Mouse (Mus musculus): ENCODE measurements around the gene Hesx1.

Gene Hesx1

GRCm38 (mm10) chr14:27017936-27018335, 23.7 kb downstream of the Hesx1 start:
- no peak for DNase-seq

- DNase-seq = no peak
Observed at GRCm38 (mm10) chr14:27019850-27020249, 25.6 kb downstream of the Hesx1 start.

DNA sequence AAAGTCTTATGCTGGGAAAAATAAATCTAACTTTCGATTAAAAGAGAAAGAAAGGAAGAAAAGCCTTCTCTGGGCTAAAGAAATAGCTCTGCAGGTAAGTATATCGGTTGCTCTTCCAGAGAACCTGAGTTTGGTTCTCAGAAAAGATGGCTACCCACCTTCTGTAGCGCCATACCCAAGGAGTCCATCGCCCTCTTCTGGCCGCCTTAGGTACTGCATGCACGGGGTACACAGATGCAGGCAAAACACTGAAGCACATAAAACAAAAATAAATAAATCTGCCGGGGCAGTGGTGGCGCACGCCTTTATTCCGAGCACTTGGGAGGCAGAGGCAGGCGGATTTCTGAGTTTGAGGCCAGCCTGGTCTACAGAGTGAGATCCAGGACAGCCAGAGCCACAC, 28.7 kb downstream of the Hesx1 start:
- DNase-seq = peak; percentile 12 to 23

GRCm38 (mm10) chr14:27024664-27025063, 30.4 kb downstream of the Hesx1 start:
- no peak for DNase-seq

DNA sequence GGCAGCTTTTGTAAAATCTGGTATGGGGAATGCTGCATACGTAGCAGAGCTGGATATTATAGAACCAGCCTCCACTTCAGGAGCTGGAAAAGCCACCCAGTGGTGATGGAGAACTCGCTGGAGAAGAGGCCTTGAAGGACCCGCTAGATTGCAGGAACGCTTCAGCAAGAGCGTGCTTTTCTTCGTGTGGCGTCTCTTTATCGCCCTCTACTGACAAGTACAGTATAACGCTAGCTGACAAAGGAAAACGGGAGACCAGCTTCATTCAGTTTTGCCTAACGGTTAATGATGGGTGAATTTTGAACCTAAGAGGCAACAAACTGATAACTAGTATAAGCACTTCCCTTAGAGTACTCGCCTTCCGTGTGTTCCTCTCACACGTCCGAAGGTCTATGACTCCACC, 35.6 kb downstream of the Hesx1 start:
- DNase-seq = peak; percentile 51 to 56

DNA sequence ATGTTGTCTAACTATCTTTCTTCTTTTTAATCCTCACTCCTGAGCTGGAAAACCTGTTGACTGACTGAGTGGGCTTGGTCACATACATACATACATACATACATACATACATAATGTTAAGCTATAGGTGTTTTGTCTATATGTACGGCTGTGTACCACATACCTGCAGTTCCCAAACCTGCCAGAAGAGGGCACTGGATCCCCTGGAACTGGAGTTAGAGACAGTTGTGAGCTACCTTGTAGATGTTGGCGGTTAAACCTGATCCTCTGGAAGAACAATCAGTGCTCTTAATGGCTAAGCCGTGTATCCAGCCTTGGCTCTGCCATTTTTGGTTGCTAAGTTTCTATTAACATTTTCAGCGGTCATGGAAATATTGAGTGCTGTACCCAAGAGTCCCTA, 36.9 kb downstream of the Hesx1 start:
- peak; percentile 16 to 24 for DNase-seq

DNA sequence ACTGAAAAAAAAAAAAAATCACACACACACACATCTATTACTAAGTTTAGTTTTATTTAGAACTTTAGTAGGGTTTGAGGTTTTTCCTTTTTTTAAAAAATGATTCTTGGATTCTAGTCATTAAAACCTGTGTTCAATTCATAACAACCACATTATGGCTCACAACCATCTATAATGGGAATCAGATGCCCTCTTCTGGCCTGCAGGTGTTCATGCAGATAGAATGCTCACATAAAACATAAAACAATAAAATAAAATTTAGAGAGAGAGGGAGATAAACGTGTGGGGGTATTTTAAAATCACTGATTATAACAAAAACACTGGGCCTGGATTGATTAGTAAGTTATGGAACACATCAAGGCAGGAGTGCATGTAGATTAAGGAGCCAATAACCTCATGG, 43.3 kb downstream of the Hesx1 start:
- DNase-seq = no peak

GRCm38 (mm10) chr14:27038783-27039182, 44.6 kb downstream of the Hesx1 start, which contains the start of gene Il17rd:
Gene Il17rd (plus strand): TSS chr14:27038941.
- peak; percentile 72 to 74 for DNase-seq

DNA sequence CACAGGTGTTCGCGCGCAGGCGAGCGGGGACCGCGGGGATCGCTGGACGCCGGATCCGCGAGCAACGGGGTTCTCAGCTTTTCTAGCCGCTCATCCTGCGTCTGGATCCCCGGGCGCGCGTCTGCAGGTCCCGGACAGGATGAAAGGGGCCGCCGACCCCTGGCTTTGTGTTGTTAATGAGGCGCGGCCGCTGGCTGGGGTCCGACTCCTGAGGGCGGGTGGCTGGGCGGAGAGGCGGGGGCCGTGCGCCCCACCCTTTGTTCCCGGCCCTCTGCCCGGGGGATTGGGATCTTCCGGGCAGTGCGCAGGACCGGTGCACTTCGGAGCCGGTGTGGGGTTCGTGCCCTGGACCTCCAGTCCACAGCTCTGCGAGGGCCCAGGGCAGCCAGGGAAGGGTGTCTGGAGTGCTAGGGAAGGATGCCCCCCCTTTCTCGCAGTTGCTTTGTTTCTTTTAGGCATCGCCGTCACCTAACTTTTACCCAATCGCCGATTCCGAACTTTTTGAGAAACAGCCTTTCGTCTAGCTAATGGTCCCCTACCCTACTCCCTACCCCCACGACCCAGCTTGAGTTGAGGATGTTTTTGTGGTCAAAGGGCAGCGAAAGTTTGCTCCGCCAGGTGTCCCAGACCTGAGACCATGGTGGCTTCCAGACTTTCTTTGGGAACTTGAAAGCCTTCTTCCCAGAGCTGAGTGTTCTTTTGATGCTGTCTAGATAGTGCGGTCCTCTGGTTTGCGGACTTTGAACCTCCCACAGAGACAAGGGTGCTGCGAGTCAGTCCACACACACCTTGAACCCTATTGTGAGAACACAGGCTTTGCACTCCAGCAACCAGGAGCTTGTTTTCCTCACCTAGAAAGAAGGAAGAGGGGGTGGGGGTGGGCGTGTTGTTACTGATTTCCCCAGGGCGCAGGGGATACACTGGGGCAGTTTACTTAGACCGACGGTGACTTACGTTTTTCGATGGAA, 45.3 kb downstream of the Hesx1 start:
- peak in 1 of 2 experiments; percentile 4 for DNase-seq

DNA sequence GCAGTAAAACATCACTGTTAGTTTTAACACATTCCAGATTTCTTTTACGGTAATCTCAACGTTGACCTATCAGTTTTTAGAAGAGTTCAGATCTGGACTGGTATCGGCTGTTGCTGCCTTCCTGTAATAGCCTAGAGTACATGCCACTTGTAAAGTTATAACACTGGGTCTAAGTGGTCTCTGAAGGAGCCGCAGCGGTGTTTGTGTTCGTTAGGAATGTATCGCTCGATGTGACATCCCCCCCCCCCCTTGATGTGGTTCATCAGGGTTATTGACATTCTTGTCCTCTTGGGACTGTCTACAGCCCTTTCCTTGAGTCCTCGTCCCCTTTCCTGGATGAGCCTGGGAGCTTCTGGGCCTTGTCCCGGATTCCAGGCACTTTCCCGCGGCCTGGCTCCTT, 46.2 kb downstream of the Hesx1 start:
- DNase-seq = no peak

GRCm38 (mm10) chr14:27042280-27042983, 48.2 kb downstream of the Hesx1 start:
- DNase-seq = no peak

GRCm38 (mm10) chr14:27043416-27043815, 49.2 kb downstream of the Hesx1 start:
- no peak for DNase-seq

DNA sequence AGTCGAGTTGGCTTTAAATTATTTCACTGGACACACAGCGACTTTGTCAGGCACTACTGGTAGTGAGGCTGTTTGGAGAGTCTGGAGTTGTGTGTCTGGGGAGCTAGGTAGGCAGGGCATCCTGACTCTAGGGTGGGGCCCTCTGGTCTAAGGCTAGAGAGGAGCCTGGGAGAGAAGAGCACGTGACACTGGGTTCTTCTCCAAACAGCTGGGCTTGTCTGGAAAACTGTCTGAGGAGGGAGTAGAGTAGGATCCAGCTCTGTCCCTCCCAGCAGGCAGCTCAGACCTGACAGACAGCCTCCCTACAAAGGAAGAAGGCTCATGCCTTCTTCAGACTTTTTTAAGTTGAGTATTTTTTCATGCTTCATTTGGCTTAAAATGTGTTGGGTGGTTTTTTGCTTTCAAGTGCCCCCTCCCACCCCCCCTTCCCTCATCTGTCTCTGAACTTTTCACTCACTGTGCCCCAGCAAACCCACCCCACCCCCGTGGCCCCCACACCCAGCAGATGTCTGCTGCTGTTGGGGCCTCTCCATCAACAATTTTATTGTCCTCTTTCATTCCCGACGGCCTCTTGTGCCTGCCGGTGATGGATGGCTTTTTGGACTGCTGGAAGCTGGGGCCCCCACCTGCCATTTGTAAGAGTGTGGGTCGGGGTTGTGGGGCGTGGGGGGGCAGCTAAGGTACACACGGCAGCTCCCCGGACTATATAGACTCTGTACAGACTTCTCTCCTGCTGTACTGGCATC, 50.2 kb downstream of the Hesx1 start:
- no peak for DNase-seq

DNA sequence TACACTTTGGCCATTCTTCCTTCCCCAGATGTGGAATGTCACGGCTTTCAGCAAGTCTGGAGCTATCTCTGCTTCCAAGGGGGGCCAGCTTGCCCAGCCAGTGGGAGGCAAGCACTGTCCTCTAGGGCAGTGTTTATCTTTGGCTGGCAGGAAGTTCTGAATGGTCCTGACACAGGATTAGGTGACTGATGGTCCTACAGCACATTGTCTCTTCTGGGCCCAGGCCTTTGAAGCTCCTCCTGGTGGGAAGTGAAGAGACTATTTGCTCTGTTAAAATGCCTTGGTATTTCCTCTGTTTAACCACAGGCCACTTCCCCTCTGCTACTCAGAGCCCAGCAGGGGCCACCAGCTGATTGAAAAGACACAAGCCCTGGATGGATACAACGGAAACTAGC, 50.7 kb downstream of the Hesx1 start:
- DNase-seq = no peak

DNA sequence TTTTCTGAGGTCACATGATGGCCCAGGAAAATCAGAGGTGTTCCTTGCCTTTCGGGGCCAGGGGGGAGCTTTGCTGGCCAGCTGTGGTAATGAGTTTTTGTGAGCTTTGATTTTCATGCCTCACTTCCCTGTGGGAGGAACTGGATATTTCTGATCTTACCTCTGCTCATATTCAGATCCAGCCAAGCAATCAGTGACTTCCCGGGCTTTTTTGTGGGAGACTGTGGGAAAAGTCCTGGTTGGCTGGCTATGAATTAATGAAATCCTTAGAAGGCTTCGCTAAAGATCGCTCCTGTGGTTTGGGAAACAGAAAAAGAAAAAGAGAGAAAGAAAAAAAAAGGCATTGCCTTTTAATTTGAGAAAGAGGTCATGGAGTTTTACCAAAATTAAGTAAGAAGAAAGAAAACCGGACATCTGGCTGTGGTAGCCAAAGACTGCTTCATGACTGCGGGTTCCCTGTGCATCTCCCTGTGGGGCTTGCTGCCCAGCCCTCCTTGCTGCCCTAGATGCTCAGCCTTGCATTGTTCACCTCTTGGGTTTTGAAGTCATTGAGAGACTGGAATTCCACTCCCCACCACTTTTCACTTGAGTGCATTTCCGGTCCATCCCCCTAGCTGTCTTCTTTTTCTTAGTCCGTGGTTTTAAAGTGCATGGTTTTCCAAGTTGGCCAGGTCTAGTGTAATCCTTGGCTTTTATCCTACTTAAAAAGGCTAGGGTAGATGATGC, 54.2 kb downstream of the Hesx1 start:
- no peak for DNase-seq

- DNase-seq = no peak
Observed at GRCm38 (mm10) chr14:27050043-27050442, 55.8 kb downstream of the Hesx1 start.

DNA sequence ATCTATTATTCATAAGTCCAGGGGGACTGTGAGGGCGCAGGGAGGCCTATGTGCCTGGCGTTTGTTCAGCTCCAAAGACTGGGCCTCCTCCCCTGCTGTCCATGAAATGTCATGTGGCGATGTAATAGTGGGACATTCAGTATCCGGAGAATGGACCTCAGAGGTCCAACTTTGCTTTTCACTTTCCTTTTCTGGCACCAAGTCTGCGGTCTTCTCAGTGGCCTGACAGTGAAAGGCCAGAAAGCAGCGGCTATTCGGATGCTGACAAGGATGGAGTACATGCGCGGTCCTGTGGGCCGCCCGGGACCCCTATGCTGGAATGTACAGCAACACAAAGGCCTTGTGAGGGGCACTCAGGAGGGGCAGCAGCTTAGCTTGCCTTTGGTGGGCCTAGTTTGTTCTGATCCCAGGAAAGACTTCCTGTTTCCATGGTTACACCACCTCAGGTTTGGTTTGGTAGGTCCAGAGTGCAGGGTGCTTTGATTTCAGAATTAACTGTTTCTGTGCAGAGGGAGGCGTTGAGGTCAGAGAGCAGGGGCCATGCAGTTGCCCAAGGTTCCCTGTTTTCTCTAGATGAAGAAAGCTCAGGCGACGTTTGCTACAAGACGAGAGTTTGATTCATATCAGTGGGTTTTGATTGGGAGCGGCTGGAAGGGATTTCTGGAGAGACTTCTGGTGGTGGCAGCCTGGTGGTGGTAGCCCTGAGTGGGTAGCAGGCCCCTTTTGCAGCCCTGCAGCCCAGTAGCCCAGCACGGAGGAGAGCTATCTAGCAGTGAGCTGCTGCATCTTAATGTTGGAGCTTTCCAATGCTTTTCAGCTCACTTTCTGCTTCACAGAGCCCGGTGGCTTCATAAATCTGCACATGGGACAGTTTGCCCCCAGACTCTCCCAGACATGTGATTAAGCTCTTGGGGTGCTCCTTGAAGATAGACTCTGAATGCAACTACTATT, 56.6 kb downstream of the Hesx1 start:
- no peak for DNase-seq

DNA sequence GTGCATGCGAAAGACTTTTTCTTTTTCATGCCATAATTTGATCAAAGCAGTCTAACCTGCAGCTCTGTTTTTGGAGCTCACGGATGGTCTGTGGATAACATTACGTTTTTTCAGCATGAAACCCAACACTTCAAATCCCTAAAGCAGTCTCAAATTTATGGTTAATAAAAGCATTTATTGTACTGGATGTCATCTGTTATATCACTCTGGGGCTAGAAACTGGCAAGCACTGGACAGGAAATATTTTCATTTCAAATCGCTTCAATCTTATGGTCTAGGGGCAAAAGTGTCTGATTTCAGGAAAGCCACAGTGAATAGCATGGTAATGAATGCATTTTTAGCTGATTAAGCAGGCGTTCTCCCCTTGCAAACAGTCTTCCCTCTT, 57.3 kb downstream of the Hesx1 start:
- no peak for DNase-seq
